Mouse (Mus musculus): ENCODE data around the gene Mettl17.
"Not testable (repeated sequence)": the region's sequence is repeated elsewhere in the genome, so short reads cannot be mapped to it uniquely, and the experiment has no call there.

Gene Mettl17

DNA sequence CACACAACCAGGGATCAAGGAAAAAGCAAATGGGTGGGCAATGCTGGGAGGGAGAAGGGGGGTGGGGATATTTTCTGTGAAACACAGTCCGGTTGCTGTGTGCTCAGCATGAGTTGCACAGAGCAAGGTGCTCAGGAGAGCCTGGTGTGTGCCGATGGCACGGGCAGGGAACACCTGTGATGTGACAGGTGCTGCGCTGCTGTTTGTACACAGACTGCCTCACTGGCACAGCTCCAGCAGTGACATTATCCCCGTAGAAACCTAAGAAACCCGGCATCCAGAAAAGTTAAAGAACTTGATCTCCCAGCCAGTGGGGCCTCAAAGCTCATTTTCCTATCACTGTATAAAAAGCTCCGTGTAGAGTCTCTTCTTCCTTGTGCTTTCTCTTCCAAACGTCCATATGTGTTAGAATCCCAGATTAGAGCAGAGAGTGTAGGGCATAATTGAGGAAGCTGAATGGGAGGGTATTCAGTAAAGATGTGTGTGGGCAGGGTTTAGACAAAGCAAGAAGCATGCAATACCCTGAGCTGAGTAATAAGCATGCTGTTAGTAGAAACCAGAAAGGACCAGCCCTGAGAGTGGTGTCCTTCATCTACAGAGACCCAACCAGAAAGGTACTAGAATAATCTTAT lies 12.0 kb downstream of the Mettl17 start:
- DNase-seq = no peak

GRCm38 (mm10) chr14:51899351-51899750 lies 14.7 kb downstream of the Mettl17 start:
- DNase-seq = no peak

DNA sequence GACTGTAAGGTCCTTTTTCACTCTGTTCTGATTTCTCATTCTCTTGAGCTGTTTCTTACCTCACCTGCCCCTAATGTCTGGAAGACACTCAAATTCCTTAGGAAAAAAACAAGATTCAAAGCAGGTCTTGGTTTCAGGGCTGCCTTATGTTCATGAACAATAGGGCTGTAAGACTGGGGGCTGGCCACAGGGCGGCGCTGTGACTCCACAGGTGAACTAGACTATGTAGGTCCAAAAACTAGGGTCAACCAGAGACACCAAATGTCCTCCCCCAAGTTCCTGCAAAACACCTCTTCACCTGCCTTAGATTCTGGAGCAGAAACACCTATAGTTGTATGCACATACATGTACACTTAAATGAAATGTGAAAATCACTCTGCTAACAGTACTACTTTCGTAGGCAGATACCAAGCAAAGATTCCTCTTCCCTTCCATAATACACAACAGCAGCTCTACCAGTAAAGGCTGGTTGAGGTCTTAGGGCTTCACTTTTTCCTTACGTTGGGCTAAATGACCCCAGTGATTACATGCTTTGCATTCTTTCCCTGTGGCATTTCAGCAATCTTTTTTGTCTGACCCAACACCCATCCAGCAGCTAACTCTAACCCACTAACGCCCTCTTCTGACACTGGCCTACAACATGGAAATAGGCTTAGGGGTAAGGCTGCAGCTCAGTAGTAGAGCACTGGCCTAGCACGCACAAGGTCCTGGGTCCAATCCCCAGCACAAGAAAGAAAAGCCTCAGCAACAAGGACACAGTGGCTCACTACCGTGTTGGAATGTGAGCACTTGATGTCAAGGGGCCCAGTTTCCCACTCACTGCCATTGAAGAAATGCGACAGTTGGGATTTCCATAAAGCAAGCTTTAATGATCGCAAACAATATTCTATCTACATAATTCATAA lies 18.4 kb downstream of the Mettl17 start:
- DNase-seq = peak; percentile 84 to 85

DNA sequence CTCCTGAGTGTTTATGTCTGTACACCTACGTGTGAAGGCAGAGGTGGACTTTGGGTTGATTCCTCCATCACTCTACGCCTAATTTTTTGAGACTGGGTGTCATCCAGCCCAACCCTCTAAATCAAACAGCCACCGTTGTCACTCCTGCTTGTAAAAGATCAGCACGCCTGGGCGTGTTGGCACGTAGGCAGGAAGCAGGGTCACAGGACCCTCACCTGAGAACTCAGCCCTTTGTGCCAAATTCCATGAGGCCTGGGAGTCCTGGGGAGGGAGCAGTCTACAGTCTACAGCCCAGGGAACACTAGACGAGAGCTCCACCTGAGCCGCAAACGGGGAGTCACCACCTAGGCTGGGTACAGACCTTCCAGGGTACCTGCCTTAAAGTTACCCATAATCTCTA lies 19.1 kb downstream of the Mettl17 start:
- DNase-seq = no peak

DNA sequence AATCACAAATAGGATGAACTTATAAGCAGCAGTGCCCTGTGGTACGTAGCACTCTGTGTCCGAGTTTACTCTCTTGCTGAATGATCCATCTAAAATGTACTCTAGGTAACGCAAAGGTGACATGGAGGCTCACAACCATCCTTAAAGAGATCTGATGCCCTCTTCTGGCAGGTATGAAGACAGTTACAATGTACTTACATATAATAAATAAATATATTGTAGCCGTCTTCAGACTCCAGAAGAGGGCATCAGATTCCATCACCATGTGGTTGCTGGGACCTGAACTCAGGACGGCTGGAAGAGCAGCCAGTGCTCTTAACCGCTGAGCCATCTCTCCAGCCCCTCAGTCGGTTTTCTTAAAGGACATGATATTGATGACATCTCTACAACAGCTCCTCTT lies 20.1 kb downstream of the Mettl17 start:
- no peak for DNase-seq

GRCm38 (mm10) chr14:51906102-51906501 lies 21.5 kb downstream of the Mettl17 start:
- no peak for DNase-seq

GRCm38 (mm10) chr14:51911301-51911700 lies 26.7 kb downstream of the Mettl17 start:
- no peak for DNase-seq

GRCm38 (mm10) chr14:51912391-51913061 lies 27.9 kb downstream of the Mettl17 start:
- DNase-seq = peak in 1 of 2 experiments; percentile 3

- DNase-seq = peak; percentile 49 to 55
Measured at GRCm38 (mm10) chr14:51913062-51913959, 28.7 kb downstream of the Mettl17 start.

DNA sequence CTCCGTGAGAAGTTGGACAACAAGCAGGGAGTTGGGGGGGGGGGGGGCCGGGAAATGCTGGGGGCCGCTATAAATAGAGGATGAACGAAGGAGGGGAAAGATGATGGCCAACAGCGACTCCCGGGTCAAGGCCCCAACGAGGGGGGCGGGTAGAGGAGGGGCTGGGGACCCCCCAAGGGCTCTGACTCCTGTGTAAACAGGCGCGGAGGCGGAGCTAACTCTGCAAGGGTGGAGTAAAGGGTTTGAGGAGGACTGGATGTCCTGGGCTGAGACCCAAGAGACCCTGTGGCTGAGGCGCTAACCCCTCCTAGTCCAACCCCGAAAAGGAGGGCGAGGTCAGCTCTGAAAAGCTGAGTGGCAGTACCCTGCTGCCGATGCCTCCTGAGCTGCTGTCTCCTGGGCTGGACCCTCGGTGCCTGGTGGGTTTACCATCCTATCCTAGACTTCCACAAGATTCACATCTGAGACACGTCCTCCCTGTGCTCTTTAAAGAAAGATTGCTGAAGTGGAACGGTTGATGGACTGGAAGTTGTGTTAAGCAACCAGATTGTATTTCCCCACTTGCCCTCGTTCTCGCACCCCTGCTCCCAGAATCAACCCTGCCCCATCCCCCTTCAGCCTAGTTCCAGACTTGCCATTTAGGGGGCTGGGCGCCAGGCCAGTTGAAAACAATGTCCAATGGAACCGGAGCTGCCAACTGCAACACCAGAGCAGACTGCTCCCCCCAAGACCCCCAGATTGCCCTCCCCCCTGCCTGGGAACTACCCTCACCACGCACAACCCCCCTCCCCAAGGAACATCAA lies 29.5 kb downstream of the Mettl17 start, which contains the start of gene Ndrg2:
TSS of gene Ndrg2 (minus strand) at position 199 of the 803 bp plus-strand sequence.
- DNase-seq = peak in 1 of 2 experiments; percentile 2

GRCm38 (mm10) chr14:51915030-51915429 lies 30.4 kb downstream of the Mettl17 start:
- no peak for DNase-seq

DNA sequence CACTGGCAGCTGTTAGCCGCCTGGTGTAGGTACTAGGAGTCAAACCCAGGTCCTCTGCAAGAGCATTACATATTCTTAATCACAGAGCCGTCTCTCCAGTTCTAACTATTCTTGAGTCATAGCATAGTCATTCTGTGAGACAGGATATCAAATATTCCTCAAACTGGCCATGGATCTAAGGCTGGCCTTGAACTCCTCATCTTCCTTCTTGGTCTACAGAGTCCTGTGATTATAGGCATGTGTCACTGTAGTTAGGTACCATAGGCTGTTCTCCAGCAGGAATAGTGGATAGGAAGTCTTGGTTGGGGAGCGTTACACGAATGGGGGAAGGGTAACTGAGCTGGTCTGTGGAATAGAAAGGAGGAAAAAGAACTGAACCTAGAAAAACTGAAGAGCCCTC lies 31.9 kb downstream of the Mettl17 start:
- DNase-seq = no peak

DNA sequence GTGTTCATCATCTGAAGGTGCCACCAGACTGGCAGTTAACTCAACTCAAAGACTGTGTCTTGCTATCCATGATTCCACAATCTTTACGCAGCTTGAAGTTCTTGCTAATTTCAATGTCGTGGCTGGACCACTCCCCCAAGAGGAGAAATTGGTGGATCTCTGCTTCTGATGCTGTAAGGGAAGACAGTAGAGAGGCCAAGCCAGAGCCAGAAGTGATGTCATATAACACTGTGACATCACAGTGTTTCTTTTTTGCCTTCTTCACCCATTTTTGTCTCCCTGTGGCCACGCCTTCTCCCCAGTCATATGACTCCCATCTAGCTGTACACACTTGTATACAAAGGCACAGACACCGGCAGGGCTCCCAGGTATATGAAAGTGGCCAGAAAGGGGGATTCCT lies 33.5 kb downstream of the Mettl17 start, which contains the start of gene Tppp2:
TSS of gene Tppp2 (plus strand) at position 301 of the 400 bp plus-strand sequence.
- DNase-seq = no peak

- DNase-seq = no peak
Measured at GRCm38 (mm10) chr14:51918966-51919365, 34.3 kb downstream of the Mettl17 start.

DNA sequence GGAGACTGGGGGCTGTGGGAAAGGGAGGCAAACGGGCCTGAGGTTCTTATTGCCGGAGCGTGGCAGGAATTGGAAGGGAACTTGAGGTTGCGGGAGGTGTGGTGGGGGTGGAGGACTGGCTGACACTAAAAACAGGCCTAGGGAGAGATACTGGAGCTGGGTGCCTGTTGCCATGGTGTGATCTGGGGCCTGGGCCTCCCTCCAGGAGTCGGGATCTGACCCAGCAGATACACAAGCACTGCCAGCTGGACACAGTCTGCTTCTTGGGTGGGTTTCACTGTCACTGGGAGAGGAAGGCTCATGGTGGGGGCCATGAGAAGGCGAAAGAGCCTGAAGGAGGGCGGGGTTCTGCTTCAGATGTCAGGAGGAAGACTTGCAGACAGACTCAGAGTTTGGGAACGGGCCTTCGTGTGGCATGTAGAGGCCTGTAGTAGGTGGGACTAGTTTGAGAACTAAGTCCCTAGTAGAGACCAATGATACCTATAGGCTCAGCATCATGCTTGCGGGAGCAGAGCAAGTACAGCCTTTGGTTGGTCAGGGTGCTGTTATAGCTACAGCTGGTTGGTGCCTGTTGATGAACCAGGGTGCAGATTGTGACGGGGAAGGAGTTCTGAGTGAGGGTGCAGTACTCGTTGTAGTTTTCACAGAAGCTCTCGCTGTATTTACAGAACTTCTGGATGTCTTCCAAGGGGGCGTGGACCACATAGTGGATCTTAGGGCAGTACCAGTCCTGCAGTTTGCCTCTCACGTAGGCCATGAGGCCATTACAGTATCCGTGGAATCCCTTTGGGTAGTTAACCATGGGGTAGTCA lies 37.3 kb downstream of the Mettl17 start:
- no peak for DNase-seq

DNA sequence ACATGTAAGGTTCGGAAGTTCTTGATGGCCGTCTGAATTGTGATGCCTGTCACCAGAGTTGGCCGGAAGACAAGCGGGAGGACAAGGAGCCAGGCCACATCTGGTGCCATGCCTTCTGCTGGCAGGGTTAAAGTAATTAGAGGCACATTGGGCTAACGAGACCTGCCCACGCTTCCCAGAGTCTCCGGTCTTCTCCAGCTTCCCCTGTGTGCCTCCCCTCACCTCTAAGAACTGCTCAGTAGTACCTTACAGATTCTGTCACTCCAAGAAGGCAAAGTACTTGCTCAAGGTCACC lies 37.9 kb downstream of the Mettl17 start, which contains the start of gene Rnase13:
TSS of gene Rnase13 (minus strand) at position 203 of the 295 bp plus-strand sequence.
- DNase-seq = no peak

DNA sequence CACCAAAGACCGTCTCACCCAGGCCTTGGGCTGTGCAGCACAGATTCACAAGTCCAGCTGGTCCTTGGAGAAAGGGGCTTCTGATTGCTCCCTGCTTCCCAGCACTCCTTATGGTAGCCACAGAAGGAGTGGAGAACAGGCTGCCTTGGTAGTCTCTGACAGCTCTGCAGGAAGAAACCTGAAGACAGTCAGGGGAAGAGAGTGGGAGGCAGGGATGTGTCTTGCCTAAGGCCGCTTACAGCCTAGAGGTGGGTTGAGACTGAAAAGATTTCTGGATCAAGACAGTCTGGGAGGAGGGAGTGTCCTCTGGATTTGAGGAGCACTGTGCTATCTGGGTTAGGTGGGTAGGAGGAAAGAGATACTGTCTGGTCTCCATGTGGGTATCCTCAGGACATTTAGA lies 38.3 kb downstream of the Mettl17 start:
- no peak for DNase-seq

DNA sequence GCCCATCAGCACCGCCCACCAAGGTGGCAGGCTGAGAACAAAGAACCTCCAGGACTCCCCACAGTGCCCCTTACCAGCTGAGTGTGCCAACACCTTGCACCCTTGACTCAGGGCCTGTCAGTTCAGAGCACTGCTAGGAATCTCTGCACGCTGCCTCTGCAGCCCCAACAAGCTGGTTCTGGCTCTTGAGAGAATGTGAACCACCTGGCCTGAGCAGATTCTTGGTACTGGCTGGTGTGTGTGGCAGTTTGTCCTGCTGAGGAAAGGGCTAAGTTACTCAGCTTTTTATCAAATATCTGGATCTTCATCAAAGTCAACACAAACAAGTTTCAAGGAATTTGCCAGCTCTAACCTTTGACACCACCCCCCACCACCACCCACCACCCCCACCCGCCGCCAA lies 38.9 kb downstream of the Mettl17 start:
- no peak for DNase-seq

GRCm38 (mm10) chr14:51926930-51927329 lies 42.3 kb downstream of the Mettl17 start:
- DNase-seq = not testable (repeated sequence)

DNA sequence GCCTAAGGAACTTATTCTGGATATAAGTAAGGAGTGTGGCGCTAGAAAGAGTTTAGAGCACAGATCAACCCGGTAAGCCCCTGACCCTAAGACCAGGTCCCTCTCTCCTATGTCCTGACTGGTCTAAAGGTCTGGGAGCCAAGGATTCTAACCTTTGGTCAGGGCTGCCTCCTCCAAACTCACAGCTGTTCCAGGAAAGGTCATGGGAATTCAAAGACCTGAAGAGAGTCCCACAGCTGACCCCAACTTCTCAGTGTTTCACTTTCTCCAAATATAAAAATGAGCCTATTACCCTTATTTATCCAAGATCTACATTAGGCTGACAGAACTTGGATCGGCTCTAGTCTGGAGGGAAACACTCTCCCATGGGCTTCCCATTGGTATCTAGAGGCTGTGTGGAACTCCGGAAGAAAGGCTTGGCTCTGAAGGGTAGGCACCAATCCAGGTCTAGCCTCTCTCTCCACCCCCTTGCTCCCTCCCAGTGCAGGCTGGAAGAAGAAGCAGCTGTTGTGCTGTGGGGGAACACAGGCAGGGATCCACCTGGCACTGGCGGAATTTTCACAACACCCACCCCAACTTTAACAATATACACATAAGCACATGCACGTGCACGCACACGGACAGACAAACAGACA lies 44.8 kb downstream of the Mettl17 start:
- no peak for DNase-seq
